Mouse (Mus musculus) Muller cell, postnatal 12 days (primary cell): ENCODE measurements around the gene Miga1.
"Not testable (repeated sequence)": the region's sequence is repeated elsewhere in the genome, so short reads cannot be mapped to it uniquely, and the experiment has no call there.

Source experiments
- DNase-seq: peaks from one replicate; pipeline ENCODE4 v3.0.0-alpha.2; 2015; ENCODE audit errors: inconsistent ontology term

Gene Miga1

GRCm38 (mm10) chr3:152321765-152322547 lies 18.3 kb downstream of the Miga1 start:
- DNase-seq = no peak

GRCm38 (mm10) chr3:152320972-152321645 lies 19.1 kb downstream of the Miga1 start:
- no peak for DNase-seq

GRCm38 (mm10) chr3:152316447-152317173 lies 23.6 kb downstream of the Miga1 start:
- not testable (repeated sequence) for DNase-seq

GRCm38 (mm10) chr3:152315613-152316012 lies 24.6 kb downstream of the Miga1 start:
- peak; percentile 81 for DNase-seq

- DNase-seq = not testable (repeated sequence)
Measured at GRCm38 (mm10) chr3:152314666-152315065, 25.5 kb downstream of the Miga1 start.

- DNase-seq = no peak
Measured at GRCm38 (mm10) chr3:152309250-152309645, 31.0 kb downstream of the Miga1 start.

GRCm38 (mm10) chr3:152308485-152309249 lies 31.5 kb downstream of the Miga1 start:
- DNase-seq = peak; percentile 80

DNA sequence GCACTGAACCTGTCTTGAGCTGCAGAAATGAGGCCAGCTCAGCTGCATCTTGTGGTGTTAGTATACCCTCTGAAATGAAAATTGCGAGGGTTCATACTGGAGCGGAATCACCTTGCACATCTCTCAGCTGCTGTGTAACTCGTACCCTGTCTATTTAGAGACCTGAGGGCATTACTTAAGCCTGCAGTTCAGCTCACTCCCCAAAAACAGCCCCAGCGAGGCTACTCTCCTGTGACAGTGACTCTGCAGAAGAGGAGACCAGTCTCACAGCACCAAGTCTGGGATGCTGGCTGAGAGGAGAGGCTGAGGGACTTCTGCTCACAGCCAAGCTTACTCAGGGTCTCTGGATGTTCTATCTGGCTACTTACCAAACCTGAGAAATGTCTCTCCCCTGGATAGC lies 34.2 kb downstream of the Miga1 start:
- no peak for DNase-seq

DNA sequence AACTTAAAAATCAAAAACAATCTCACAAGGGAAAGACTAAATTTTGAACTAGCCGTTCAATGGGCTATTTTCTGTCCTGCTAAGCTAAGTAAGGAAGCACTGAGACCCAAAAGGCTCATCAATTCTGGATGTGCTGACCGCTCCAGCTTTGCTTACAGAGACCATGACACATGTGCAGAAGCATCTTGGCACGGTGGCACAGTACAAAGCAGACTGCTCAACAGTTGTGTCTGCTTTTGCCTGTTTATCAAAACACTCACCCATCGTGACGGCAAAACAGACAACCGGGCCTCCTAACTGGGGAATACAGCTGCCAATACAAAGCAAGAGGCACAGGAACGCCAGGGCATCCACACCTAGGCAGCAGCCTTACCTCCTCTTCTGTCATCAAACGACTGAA lies 35.1 kb downstream of the Miga1 start:
- no peak for DNase-seq

GRCm38 (mm10) chr3:152304093-152304815 lies 36.0 kb downstream of the Miga1 start:
- DNase-seq = peak; percentile 80

GRCm38 (mm10) chr3:152302991-152303390 lies 37.2 kb downstream of the Miga1 start:
- no peak for DNase-seq

DNA sequence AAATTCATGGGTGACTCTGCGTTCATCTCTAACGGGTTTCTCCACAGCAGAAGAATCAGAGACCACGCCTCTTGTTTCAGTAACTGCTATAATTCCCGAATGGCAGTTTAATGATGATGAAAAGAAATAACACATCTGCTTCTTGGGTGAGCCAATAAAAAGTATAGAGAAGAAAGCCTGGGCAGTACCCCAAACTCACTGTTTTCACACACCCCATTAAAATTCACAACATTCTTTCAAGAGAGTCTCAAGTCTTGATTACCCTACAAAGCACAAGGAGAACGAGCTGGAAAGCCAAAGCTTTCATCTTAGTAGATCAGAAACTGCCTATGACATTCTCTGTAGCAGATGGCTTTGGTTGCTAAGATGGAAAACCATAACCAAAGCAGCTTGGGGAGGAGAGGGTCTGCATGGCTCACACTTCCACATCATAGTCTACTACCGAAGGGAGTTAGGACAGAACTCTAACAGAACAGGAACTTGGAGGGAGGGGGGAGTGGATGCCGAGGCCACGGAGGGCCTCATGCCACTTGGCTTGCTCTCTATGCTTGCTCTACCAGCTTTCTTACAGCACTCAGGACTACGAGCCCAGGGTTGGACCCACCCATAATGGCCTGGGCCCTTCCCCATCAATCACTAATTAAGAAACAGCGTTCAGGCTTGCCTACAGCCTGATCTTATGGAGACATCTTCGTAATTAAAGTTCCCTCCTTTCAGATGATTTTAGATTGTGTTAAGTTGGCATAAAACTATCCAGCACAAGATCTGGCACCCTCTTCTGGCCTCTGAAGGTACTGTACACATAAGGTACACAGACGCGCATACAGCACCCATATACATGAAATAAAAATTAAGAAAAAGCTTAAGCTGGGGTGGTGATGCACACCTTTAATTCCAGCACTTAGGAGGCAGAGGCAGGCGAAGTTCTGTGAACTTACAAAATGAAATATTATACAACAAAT lies 39.5 kb downstream of the Miga1 start:
- no peak for DNase-seq

GRCm38 (mm10) chr3:152295896-152296295 lies 44.3 kb downstream of the Miga1 start:
- DNase-seq = no peak

GRCm38 (mm10) chr3:152294400-152294799 lies 45.8 kb downstream of the Miga1 start:
- no peak for DNase-seq

DNA sequence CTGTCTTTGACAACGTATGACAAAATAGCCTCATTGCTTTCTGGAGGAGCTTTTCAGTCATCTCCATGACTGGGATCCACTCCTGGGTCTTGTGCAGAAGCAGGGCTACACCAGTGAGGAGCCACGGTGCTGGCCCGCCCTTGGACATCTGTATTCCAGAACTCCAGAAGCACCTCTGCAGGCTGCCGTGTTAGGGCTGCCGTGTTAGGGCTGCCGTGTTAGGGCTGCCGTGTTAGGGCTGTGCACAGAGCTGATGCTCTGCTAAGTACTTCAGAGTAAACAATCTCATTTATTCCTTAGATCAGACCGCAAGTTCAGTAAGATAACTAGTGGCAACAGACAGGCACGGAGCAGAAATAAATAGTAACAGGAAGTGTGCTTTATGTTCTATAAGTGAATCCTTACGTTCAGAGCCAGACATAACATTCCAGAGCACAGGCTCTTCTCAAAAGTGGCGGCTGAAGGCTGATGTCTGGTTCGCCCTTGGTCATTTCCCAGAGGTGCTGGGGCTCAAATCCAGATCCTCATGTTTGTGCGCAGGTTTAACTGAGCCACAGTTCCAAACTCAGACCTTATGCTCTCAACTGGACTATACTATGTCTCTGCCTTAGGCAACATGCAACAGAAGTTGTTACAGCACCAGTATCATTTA lies 46.6 kb downstream of the Miga1 start:
- no peak for DNase-seq

DNA sequence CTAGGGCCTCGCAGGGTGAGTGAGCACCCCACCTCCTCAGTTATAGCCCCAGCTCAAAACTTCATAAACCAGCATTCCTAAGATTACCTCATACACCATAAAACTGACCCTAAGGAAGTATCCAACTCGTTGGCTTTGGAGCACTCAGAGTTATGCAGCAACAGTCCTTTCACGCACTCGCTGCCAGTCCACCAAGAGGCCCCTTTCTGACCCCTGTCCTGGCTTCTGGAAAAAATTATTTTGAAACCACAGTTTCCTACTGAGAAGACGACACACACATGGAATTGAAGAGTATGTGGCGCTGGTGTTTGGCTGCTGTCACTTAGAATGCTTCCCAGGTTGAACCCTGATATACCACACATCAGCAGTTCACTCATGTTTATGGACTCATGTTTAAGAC lies 48.3 kb downstream of the Miga1 start:
- no peak for DNase-seq

- DNase-seq = no peak
Measured at GRCm38 (mm10) chr3:152290175-152290798, 49.9 kb downstream of the Miga1 start.

- DNase-seq = no peak
Measured at GRCm38 (mm10) chr3:152288740-152289139, 51.5 kb downstream of the Miga1 start.

DNA sequence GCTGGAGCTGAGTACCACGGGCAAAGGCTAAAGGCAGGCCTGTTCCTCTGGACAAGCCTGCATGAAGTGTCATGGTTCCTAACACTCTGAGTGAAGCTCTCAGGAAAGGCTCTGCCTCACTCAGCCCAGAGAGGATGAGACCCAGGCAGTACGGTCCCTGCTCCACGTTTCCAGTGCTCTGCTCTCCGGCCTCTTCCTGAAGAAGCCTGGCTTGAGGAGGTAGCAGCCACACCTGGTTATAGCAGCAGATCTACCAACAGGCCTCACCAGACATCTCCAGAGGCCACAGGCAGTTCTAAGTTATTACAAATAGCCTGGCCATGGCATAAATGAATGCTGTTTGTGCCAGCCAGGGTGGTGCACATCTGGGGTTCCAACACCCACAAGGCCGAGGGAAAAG lies 51.9 kb downstream of the Miga1 start:
- no peak for DNase-seq
